Mouse (Mus musculus): Measurements from ENCODE around the gene Fam53b. TPM values are rescaled to one million over a fixed set of nuclear protein-coding genes. Genes with fewer than 3 reads are reported as not detected.

The Fam53b gene
- polyA plus RNA-seq, 1 experiment = 14.8 TPM

GRCm38 (mm10) chr7:132748076-132748769, 65.5 kb downstream of the Fam53b start:
- TF ChIP-seq POLR2A (IDR thresholded peaks at IDR 0.05; ENCODE audit: borderline replicate concordance, extremely low read depth, insufficient read depth, insufficient read length, poor library complexity, severe bottlenecking) (no peak), CTCF (IDR thresholded peaks at IDR 0.05; ENCODE audit: borderline replicate concordance, extremely low read depth, insufficient read depth, insufficient read length) (no peak)
- DNase-seq (ENCODE audit: low read depth) = no peak

DNA sequence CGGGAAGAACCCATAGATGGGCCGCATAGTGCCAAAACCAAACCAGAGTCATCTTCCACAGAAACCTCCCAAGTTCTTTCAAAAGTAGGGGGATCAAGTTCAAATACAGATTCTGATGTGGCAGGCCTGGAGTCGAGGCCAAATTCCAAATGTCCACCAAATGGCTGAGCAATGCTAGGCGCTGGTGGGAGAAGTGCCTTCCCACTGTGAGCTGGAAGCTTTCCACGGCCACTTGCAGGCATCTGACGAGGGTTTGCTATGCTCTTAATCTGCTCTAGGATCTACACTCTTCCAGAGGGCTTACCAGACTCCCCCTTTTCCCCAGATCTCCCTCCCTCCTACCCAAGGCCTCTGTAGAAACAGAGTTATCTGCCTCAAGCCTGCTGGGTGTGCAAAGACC, 66.6 kb downstream of the Fam53b start:
- DNase-seq (ENCODE audit: low read depth) = no peak
- TF ChIP-seq CTCF (IDR thresholded peaks at IDR 0.05; ENCODE audit: borderline replicate concordance, extremely low read depth, insufficient read depth, insufficient read length) = no peak
- no peak for TF ChIP-seq POLR2A (IDR thresholded peaks at IDR 0.05; ENCODE audit: borderline replicate concordance, extremely low read depth, insufficient read depth, insufficient read length, poor library complexity, severe bottlenecking)

DNA sequence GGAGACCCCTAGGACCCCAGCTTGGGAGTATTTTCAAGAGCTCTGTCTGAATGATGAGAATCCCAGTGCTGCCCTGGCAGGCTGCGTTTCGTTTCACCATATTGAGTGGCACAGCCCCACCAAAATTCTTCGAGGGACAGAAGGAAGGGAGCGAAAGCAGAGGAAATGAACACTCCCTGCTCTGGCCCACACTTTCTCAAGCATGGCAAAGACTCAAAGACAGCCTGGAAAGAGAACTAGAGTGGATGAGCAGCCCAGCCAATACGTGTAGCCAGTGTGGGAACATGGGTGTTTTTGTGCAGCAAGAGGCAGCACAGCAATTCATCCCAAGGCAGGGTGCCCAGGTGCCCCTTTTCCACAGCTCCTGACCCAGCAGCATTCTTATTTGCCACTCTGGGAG, 70.8 kb downstream of the Fam53b start:
- DNase-seq (ENCODE audit: low read depth) = no peak
- TF ChIP-seq POLR2A (IDR thresholded peaks at IDR 0.05; ENCODE audit: borderline replicate concordance, extremely low read depth, insufficient read depth, insufficient read length, poor library complexity, severe bottlenecking) = no peak

GRCm38 (mm10) chr7:132739829-132740228, 73.9 kb downstream of the Fam53b start:
- DNase-seq (ENCODE audit: low read depth) = no peak
- TF ChIP-seq POLR2A (IDR thresholded peaks at IDR 0.05; ENCODE audit: borderline replicate concordance, extremely low read depth, insufficient read depth, insufficient read length, poor library complexity, severe bottlenecking) (no peak), CTCF (IDR thresholded peaks at IDR 0.05; ENCODE audit: borderline replicate concordance, extremely low read depth, insufficient read depth, insufficient read length) (no peak)

DNA sequence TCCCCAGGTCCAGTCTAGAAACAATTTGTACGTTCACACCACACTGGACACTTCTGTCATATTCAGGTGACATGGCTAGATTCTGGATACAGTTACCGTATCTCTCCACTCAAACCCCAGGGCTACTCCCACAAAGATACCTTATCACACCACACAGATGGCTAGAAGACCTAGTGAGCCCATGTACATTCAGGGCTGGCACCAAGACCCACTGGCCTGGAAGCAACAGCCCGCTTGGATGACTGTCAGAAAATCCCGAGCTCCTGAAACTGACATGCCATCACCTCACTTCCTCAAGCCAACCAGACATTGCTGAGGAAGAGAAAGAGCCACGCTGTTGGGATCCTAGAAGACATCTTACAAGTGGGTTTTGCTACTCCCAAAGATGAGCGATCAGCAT, 74.8 kb downstream of the Fam53b start:
- no peak for TF ChIP-seq CTCF (IDR thresholded peaks at IDR 0.05; ENCODE audit: borderline replicate concordance, extremely low read depth, insufficient read depth, insufficient read length)
- DNase-seq (ENCODE audit: low read depth) = no peak

DNA sequence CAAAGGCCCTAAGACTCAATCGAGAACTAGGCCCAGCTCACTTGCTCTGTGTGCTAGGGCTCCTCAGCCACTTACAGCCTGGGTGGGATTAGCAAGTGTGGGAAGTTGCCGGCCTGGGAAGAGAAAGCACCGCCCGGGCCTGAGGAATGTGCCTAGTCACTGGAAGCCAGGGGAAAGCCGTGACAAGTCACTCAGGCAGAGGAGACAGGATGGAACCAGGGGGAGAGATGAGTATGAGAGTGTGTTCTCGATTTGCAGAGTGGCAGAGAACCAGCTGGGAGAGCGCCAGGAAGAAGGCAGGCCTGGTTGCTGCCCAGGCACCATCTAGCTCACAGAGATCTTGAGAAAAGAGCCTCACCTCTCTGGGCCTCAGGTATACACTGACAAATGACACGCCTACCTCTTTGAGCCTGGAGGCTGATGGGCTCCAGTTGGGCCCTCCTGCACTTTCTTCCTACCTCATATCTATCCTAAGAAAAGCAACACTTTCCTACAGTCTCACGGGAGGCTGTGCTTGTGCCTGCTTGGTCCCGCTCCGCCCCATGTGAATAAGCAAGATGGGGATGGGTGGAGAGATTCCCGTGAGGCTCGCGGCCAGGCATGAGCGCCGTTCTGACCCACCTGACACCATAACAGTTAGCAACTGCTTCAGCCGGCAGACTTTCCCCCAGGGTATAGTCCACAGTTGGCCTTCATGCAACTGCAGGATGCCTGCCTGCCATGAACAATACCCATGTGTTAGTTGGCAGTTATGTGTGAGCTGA, 77.4 kb downstream of the Fam53b start:
- DNase-seq (ENCODE audit: low read depth) = peak; percentile 60
- no peak for TF ChIP-seq POLR2A (IDR thresholded peaks at IDR 0.05; ENCODE audit: borderline replicate concordance, extremely low read depth, insufficient read depth, insufficient read length, poor library complexity, severe bottlenecking)
- TF ChIP-seq CTCF (IDR thresholded peaks at IDR 0.05; ENCODE audit: borderline replicate concordance, extremely low read depth, insufficient read depth, insufficient read length) = no peak

- TF ChIP-seq CTCF (IDR thresholded peaks at IDR 0.05; ENCODE audit: borderline replicate concordance, extremely low read depth, insufficient read depth, insufficient read length) = peak; percentile 13; the same call in 1 of the 2 replicates
- TF ChIP-seq POLR2A (IDR thresholded peaks at IDR 0.05; ENCODE audit: borderline replicate concordance, extremely low read depth, insufficient read depth, insufficient read length, poor library complexity, severe bottlenecking) = no peak
- no peak for DNase-seq (ENCODE audit: low read depth)
These were observed 78.5 kb downstream of the Fam53b start for GRCm38 (mm10) chr7:132735145-132735544.

DNA sequence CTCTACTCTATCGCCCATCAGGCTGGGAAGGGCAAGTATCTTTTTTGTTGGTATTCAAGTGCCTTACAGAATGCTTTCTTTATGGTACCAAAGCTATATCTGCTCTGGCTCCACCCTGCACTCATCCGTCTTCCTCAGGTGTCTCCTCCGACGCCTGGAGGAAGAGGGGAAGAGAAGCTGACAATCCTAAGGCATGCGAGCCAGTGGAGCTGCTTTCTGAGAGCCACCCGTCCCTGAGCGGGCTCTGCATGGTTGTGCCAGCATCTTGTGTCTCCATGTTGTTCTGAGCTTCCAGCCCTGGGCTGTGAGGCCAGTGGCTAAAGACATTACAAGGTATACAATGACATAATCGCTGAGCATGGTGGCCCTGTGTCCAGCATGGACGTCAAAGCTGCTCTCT, 79.5 kb downstream of the Fam53b start:
- DNase-seq (ENCODE audit: low read depth) = no peak
- TF ChIP-seq POLR2A (IDR thresholded peaks at IDR 0.05; ENCODE audit: borderline replicate concordance, extremely low read depth, insufficient read depth, insufficient read length, poor library complexity, severe bottlenecking) (no peak), CTCF (IDR thresholded peaks at IDR 0.05; ENCODE audit: borderline replicate concordance, extremely low read depth, insufficient read depth, insufficient read length) (no peak)

DNA sequence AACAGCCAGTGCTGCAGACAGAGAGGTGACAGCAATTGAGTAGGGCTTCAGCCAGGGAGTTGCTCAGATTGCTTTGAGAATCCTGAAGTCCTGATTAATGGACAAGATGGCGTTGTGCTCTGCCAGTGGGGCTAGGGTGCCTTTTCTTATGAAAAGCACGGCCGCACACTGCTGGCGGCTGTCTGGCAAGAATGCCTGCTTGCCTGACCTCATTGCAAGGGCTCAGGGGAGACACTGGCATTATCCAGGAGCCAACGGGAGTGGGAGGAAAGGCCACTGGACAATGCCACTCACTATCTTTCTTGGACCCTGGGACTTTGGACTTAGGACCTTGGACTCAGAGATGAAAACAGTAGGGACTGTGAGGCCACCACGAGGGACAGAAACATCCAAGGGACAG, 80.2 kb downstream of the Fam53b start:
- no peak for TF ChIP-seq POLR2A (IDR thresholded peaks at IDR 0.05; ENCODE audit: borderline replicate concordance, extremely low read depth, insufficient read depth, insufficient read length, poor library complexity, severe bottlenecking)
- no peak for TF ChIP-seq CTCF (IDR thresholded peaks at IDR 0.05; ENCODE audit: borderline replicate concordance, extremely low read depth, insufficient read depth, insufficient read length)
- peak; percentile 72 for DNase-seq (ENCODE audit: low read depth)

DNA sequence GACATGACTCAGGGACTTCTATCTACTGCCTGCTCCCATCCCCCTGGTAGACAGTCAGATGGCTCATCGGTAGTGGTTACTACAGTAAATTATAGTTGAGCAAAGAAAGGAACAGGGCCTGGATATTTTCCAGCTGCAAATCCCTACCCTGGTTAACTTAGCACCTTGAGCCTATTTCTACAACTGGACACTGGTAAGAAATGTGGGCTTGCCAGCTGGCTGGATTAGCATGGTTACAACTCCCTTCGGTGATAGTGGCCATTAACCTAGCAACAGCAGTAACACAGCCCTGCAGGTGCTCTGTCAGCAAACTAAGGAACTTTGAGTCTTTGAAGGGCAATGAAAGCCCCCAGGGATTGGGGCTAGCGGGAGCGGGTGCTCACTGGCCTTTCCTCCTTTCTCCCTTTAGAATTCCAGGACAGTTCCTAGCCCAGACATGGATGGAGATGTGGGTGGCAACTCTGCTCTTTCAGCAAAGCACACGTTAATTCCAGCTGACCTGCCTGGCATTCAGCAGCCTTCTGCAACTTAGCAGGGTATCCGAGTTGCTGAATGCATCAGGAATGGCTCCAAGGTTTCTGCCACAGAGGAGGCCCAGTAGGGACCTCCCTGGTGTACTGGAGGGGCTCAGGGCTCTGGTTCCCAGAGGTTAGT, 81.4 kb downstream of the Fam53b start:
- DNase-seq (ENCODE audit: low read depth) = peak; percentile 90
- no peak for TF ChIP-seq POLR2A (IDR thresholded peaks at IDR 0.05; ENCODE audit: borderline replicate concordance, extremely low read depth, insufficient read depth, insufficient read length, poor library complexity, severe bottlenecking)
- no peak for TF ChIP-seq CTCF (IDR thresholded peaks at IDR 0.05; ENCODE audit: borderline replicate concordance, extremely low read depth, insufficient read depth, insufficient read length)

- peak; percentile 92 for DNase-seq (ENCODE audit: low read depth)
- TF ChIP-seq CTCF (IDR thresholded peaks at IDR 0.05; ENCODE audit: borderline replicate concordance, extremely low read depth, insufficient read depth, insufficient read length) (no peak), POLR2A (IDR thresholded peaks at IDR 0.05; ENCODE audit: borderline replicate concordance, extremely low read depth, insufficient read depth, insufficient read length, poor library complexity, severe bottlenecking) (no peak)
These were observed 82.1 kb downstream of the Fam53b start for GRCm38 (mm10) chr7:132731558-132731957.

Data from brain, embryonic 14.5 days (tissue).